8 mouse cellular contexts compared by ENCODE assay signal in the genomic region with DNA sequence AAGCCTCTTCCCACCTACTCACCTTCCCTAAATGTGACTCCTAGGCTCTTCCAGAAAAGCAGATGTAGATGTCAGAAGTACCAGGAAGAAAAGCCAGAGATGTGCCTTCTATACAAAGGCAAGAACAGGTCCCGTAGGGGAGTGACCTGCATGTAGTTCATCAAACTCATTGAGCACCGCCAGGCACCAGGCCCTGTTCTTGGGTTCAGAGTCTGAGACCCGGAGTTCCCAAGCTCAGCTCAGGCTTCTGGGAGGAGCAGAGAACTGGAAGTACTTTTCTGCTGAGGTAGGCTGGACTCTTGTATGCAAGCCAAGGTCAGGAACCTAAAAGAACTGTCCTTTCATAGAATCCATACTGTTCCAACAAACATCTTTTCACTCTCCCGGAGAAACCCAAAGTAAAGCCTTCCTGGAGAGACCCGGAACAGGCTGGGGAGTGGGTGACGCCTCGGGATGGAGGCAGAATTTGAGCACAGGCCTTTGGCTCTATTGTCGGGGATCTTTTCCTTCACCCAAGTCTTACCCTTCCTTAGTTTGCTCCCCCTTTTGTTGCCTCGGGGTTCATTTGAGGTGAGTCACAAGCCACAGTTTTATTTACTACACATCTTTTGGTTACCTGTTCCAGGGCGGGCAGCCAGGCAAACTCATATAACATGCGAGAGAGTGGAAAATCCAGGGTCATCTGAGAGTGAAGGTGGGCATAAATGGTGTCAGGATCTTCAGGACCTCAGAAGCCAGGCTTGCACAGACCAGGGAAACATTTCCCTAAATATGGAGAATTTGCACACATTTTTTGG. TPM values are rescaled to one million over a fixed set of nuclear protein-coding genes. Genes with fewer than 3 reads are reported as not detected.
DNase-seq lines count a peak whose midpoint lies in the region; ATAC-seq and TF ChIP-seq lines count a peak whose summit lies in the region.

No protein-coding gene starts in this region.

- no peak for ATAC-seq in kidney, embryonic 15.5 days (replicated peaks; ENCODE audit: low FRiP score)
- no peak for ATAC-seq in midbrain, postnatal 0 days (ENCODE audit: low FRiP score)

- peak overlapping the region; percentile 97 for H3K27ac ChIP-seq in gastrocnemius, adult 2 months
- peak overlapping the region; percentile 97 for H3K27ac ChIP-seq in heart, adult 2 months
- H3K27ac ChIP-seq in kidney, embryonic 15.5 days: 0 out of 2 replicates have a peak overlapping the region, but pooled peaks have one; percentile 92
- H3K27ac ChIP-seq in midbrain, postnatal 0 days (ENCODE audit: low read depth, low read length): peak overlapping the region; percentile 92; the same call in 1 of the 2 replicates

- H3K79me2 ChIP-seq in heart, adult 2 months (replicated peaks; ENCODE audit: control insufficient read depth, insufficient read depth, low read length): no peaks in the 10 kb centered on the region

- H3K4me3 ChIP-seq in gastrocnemius, adult 2 months: peak overlapping the region; percentile 80
- H3K4me3 ChIP-seq in heart, adult 2 months: peak overlapping the region; percentile 84
- peak overlapping the region; percentile 83 for H3K4me3 ChIP-seq in kidney, embryonic 15.5 days (replicated peaks)
- peak overlapping the region; percentile 89; the same call in 1 of the 2 replicates for H3K4me3 ChIP-seq in midbrain, postnatal 0 days (ENCODE audit: low read depth, low read length)

- TF ChIP-seq EP300 in heart, adult 2 months (IDR thresholded peaks at IDR 0.05; ENCODE audit: insufficient read depth, low read depth, low read length): no peak

- no peaks in the 10 kb centered on the region for H3K9me3 ChIP-seq in kidney, embryonic 15.5 days (replicated peaks)
- H3K9me3 ChIP-seq in midbrain, postnatal 0 days (ENCODE audit: low read length): no peaks in the 10 kb centered on the region

- no peak for TF ChIP-seq CTCF in gastrocnemius, adult 2 months (IDR thresholded peaks at IDR 0.05)
- no peak for TF ChIP-seq CTCF in heart, adult 2 months (IDR thresholded peaks at IDR 0.05)
- TF ChIP-seq CTCF in midbrain, postnatal 0 days (IDR thresholded peaks at IDR 0.05): no peak

- H3K4me1 ChIP-seq in heart, adult 2 months (ENCODE audit: control insufficient read depth, insufficient read depth, low read length): peaks cover 5% of the 10 kb centered on the region; the same call in 1 of the 2 replicates
- H3K4me1 ChIP-seq in kidney, embryonic 15.5 days: peaks cover 27% of the 10 kb centered on the region
- H3K4me1 ChIP-seq in midbrain, postnatal 0 days (ENCODE audit: insufficient read depth, low read length): peaks cover 10% of the 10 kb centered on the region; the same call in 1 of the 2 replicates

- no peaks in the 10 kb centered on the region for H3K27me3 ChIP-seq in heart, adult 2 months (ENCODE audit: control insufficient read depth, insufficient read depth, low read length)
- no peaks in the 10 kb centered on the region for H3K27me3 ChIP-seq in kidney, embryonic 15.5 days
- no peaks in the 10 kb centered on the region for H3K27me3 ChIP-seq in midbrain, postnatal 0 days (ENCODE audit: insufficient read depth, low read length)

- H3K4me2 ChIP-seq in kidney, embryonic 15.5 days: peak overlapping the region; percentile 93
- H3K4me2 ChIP-seq in midbrain, postnatal 0 days (ENCODE audit: low read depth, low read length, poor library complexity, severe bottlenecking): peak overlapping the region; percentile 82

- intact Hi-C loops in gastrocnemius, adult 2 months (cut with DNase I): loop anchor here (2.0 to 5.0 kb wide), 2 partner anchors 16 to 94 kb away; no protein-coding TSS in a partner anchor
- intact Hi-C loops in gastrocnemius, postnatal 36 days (cut with DNase I): no loop called here
- intact Hi-C loops in heart, adult 2 months (cut with DNase I): loop anchor here (2.0 to 5.0 kb wide), 2 partner anchors 16 to 114 kb away; no protein-coding TSS in a partner anchor

- 73% methylated on average over 11 of the region's 11 CpGs for WGBS in heart, adult 2 months
- WGBS in kidney, embryonic 15.5 days: 75% methylated on average over 11 of the region's 11 CpGs
- 79% methylated on average over 11 of the region's 11 CpGs for WGBS in midbrain, postnatal 0 days

- H3K9ac ChIP-seq in heart, adult 2 months (ENCODE audit: low read depth, low read length): no peak overlapping the region
- H3K9ac ChIP-seq in kidney, embryonic 15.5 days: no peak overlapping the region; the same call in 1 of the 2 replicates
- H3K9ac ChIP-seq in midbrain, postnatal 0 days (replicated peaks; ENCODE audit: low read length, poor library complexity, severe bottlenecking): no peak overlapping the region

- H3K36me3 ChIP-seq in heart, adult 2 months (ENCODE audit: control insufficient read depth, insufficient read depth, low read length): peaks cover 8% of the 10 kb centered on the region
- peaks cover 8% of the 10 kb centered on the region; the same call in 1 of the 2 replicates for H3K36me3 ChIP-seq in kidney, embryonic 15.5 days
- no peaks in the 10 kb centered on the region for H3K36me3 ChIP-seq in midbrain, postnatal 0 days (ENCODE audit: insufficient read depth, low read length)

- peak; percentile 31 for DNase-seq in gastrocnemius, adult 2 months
- DNase-seq in gastrocnemius, postnatal 36 days: no peak
- DNase-seq in MN1 (ENCODE audit: low spot score): peak; percentile 46
- peak in 1 of 2 experiments; percentile 39 for DNase-seq in heart, adult 2 months
- no peak for DNase-seq in midbrain, postnatal 0 days (ENCODE audit: low spot score)
- no peak for DNase-seq in gastrocnemius, adult 8-10 months (ENCODE audit: low spot score in 2 of 2)
- no peak for DNase-seq in right cerebral cortex, postnatal 14 days

- TF ChIP-seq POLR2A in heart, adult 2 months (IDR thresholded peaks at IDR 0.05; ENCODE audit: insufficient read depth, low read depth, low read length): no peak

RNA-seq across cellular contexts. Expression of gene D5Ertd579e, which starts 0.9 kb away (rescaled TPM):
- 10 to 100 TPM; 86.4 to 98.1 TPM for total RNA-seq in gastrocnemius, adult 2 months (2021)
- 10 to 100 TPM; 70.4 to 74.0 TPM for total RNA-seq in gastrocnemius, postnatal 36 days (2021)
- 100 to 1,000 TPM in 1 of 2 experiments, 10 to 100 TPM in 1; 81.8 to 104 TPM for total RNA-seq in heart, adult 2 months (2021)
- polyA plus RNA-seq in heart, adult 2 months (2012; rRNA removed): 22.5 and 45.3 TPM in 2 replicates
- 19.7 and 21.6 TPM in 2 replicates for polyA plus RNA-seq in kidney, embryonic 15.5 days (2015; fragmentation: Nextera tagmentation; extraction: Ambion mirVana)
- total RNA-seq in midbrain, postnatal 0 days (2014; rRNA removed): 71.1 and 93.4 TPM in 2 replicates
- polyA plus RNA-seq in midbrain, postnatal 0 days (2015; fragmentation: Nextera tagmentation; extraction: Ambion mirVana): 29.2 and 34.2 TPM in 2 replicates
- 10 to 100 TPM; 75.9 to 99.5 (median 81.1) TPM for total RNA-seq in gastrocnemius, adult 8-10 months (2022)

RNA-seq across cellular contexts. Expression of gene Bloc1s4, which starts 51.7 kb away (rescaled TPM):
- 10 to 100 TPM in 1 of 2 experiments, 1 to 10 TPM in 1; 9.1 to 11.0 TPM for total RNA-seq in gastrocnemius, adult 2 months (2021)
- total RNA-seq in gastrocnemius, postnatal 36 days (2021): 1 to 10 TPM; 6.7 to 7.8 TPM
- total RNA-seq in heart, adult 2 months (2021): 10 to 100 TPM; 11.1 to 13.5 TPM
- polyA plus RNA-seq in heart, adult 2 months (2012; rRNA removed): 8.8 and 9.7 TPM in 2 replicates
- 25.6 and 26.7 TPM in 2 replicates for polyA plus RNA-seq in kidney, embryonic 15.5 days (2015; fragmentation: Nextera tagmentation; extraction: Ambion mirVana)
- total RNA-seq in midbrain, postnatal 0 days (2014; rRNA removed): 21.5 and 39.8 TPM in 2 replicates
- polyA plus RNA-seq in midbrain, postnatal 0 days (2015; fragmentation: Nextera tagmentation; extraction: Ambion mirVana): 30.1 and 30.2 TPM in 2 replicates
- total RNA-seq in gastrocnemius, adult 8-10 months (2022): 10 to 100 TPM in 1 of 4 experiments, 1 to 10 TPM in 3; 8.0 to 10.8 (median 9.0) TPM

Comparison
In these comparisons a context has a peak if more than half of its experiments do, and no peak if none do; other contexts are left out.
1. DNase-seq: peak in gastrocnemius, adult 2 months (single experiment) and MN1 (single experiment); none in gastrocnemius, postnatal 36 days (0 of 2), midbrain, postnatal 0 days (single experiment), gastrocnemius, adult 8-10 months (0 of 2) and right cerebral cortex, postnatal 14 days (single experiment).
2. Peak in every context shown above with its lines, with median percentiles within 50 percentile points of each other: H3K27ac ChIP-seq and H3K4me3 ChIP-seq.